Mouse (Mus musculus) hindbrain, embryonic 10.5 days (tissue): ENCODE measurements around the gene Lce1b. TPM values are rescaled to one million over a fixed set of nuclear protein-coding genes. Genes with fewer than 3 reads are reported as not detected.

Experiments
- DNase-seq: peaks from one replicate; pipeline ENCODE4 v3.0.0-alpha.2; 2017; ENCODE audit warnings: low spot score
- H3K27ac ChIP-seq: fragments of 300-500 bp; sonication (generic); 2 replicates; pipeline ENCODE4 v1.5.1; 2016; ENCODE audit warnings: mild to moderate bottlenecking, moderate library complexity
- H3K27me3 ChIP-seq: fragments of 300-500 bp; sonication (generic); 2 replicates; pipeline ENCODE4 v1.6.1; 2016; ENCODE audit warnings: mild to moderate bottlenecking; ENCODE audit not compliant: poor library complexity, insufficient read depth, severe bottlenecking
- H3K36me3 ChIP-seq: fragments of 300-500 bp; sonication (generic); 2 replicates; pipeline ENCODE4 v1.6.1; 2016; ENCODE audit warnings: mild to moderate bottlenecking, moderate library complexity
- H3K4me1 ChIP-seq: fragments of 300-500 bp; sonication (generic); replicated peaks from 2 replicates; pipeline ENCODE4 v1.6.1; 2016; ENCODE audit warnings: mild to moderate bottlenecking
- H3K4me3 ChIP-seq: fragments of 300-500 bp; sonication (generic); 2 replicates; pipeline ENCODE4 v1.5.1; 2016; ENCODE audit warnings: mild to moderate bottlenecking, moderate library complexity
- H3K9me3 ChIP-seq: fragments of 300-500 bp; sonication (generic); 2 replicates; pipeline ENCODE4 v1.6.1; 2016; ENCODE audit warnings: mild to moderate bottlenecking, moderate library complexity
- polyA plus RNA-seq: library from polyadenylated mRNA; unstranded; fragments of >200 nt; fragmentation: Nextera tagmentation; extraction: Ambion mirVana; gene quantifications from 2 replicates; pipeline ENCODE4 v1.2.1, GENCODE M21; 2016

Lce1b gene
- polyA plus RNA-seq, 1 experiment from 2014 or later = not detected

- H3K9me3 ChIP-seq = no peaks in the 10 kb centered on the region
- H3K27ac ChIP-seq = no peak within 1 kb of the TSS
- no peaks in the 10 kb centered on the region for H3K36me3 ChIP-seq
- H3K4me3 ChIP-seq = no peak within 1 kb of the TSS
- no peak for DNase-seq
- H3K27me3 ChIP-seq = no peaks in the 10 kb centered on the region
- no peaks in the 10 kb centered on the region for H3K4me1 ChIP-seq
These were observed 49.3 kb downstream of the Lce1b start, which contains the start of gene 2210017I01Rik for GRCm38 (mm10) chr3:92607392-92607791. Gene 2210017I01Rik, minus strand, starts transcription at chr3:92607492.

Other genes with a start within 250 kb of the Lce1b start
- not detected in 2 replicates for gene Sprr2i, start 248.9 kb downstream of the Lce1b start, polyA plus RNA-seq
- gene Sprr2j-ps, start 238.8 kb downstream of the Lce1b start, polyA plus RNA-seq = not detected in 2 replicates
- 8.3 and 9.8 TPM in 2 replicates for gene Gm9774, start 227.5 kb downstream of the Lce1b start, polyA plus RNA-seq
- not detected in 2 replicates for gene Sprr2k, start 224.3 kb downstream of the Lce1b start, polyA plus RNA-seq
- not detected in 2 replicates for gene Sprr1b, start 218.1 kb downstream of the Lce1b start, polyA plus RNA-seq
- not detected in 2 replicates for gene Sprr3, start 198.2 kb downstream of the Lce1b start, polyA plus RNA-seq
- not detected in 2 replicates for gene Sprr1a, start 171.0 kb downstream of the Lce1b start, polyA plus RNA-seq
- not detected in 2 replicates for gene Sprr4, start 156.4 kb downstream of the Lce1b start, polyA plus RNA-seq
- gene 2310046K23Rik, start 122.4 kb downstream of the Lce1b start, polyA plus RNA-seq = not detected in 2 replicates
- not detected in 2 replicates for gene Ivl, start 83.2 kb downstream of the Lce1b start, polyA plus RNA-seq
- not detected in 2 replicates for gene Smcp, start 67.9 kb downstream of the Lce1b start, polyA plus RNA-seq
- not detected in 2 replicates for gene 2210017I01Rik, start 49.4 kb downstream of the Lce1b start, polyA plus RNA-seq
- not detected in 2 replicates for gene Lce6a, start 35.3 kb downstream of the Lce1b start, polyA plus RNA-seq
- gene Lce1a1, start 8.6 kb downstream of the Lce1b start, polyA plus RNA-seq = not detected in 2 replicates
- gene Lce1a2, start 13.4 kb upstream of the Lce1b start, polyA plus RNA-seq = not detected in 2 replicates
- not detected in 2 replicates for gene Lce1c, start 22.3 kb upstream of the Lce1b start, polyA plus RNA-seq
- gene Lce1d, start 30.3 kb upstream of the Lce1b start, polyA plus RNA-seq = not detected in 2 replicates
- not detected in 2 replicates for gene Lce1e, start 52.1 kb upstream of the Lce1b start, polyA plus RNA-seq
- not detected in 2 replicates for gene Lce1f, start 63.4 kb upstream of the Lce1b start, polyA plus RNA-seq
- gene Gm38119, start 82.2 kb upstream of the Lce1b start, polyA plus RNA-seq = not detected in 2 replicates
- not detected in 2 replicates for gene Lce1g, start 95.4 kb upstream of the Lce1b start, polyA plus RNA-seq
- not detected in 2 replicates for gene Lce1h, start 108.1 kb upstream of the Lce1b start, polyA plus RNA-seq
- gene Lce1i, start 122.0 kb upstream of the Lce1b start, polyA plus RNA-seq = not detected in 2 replicates
- not detected in 2 replicates for gene Lce1j, start 133.6 kb upstream of the Lce1b start, polyA plus RNA-seq
- gene Lce1k, start 151.0 kb upstream of the Lce1b start, polyA plus RNA-seq = not detected in 2 replicates
- not detected in 2 replicates for gene Kprp, start 170.3 kb upstream of the Lce1b start, polyA plus RNA-seq
- not detected in 2 replicates for gene Lce1l, start 194.4 kb upstream of the Lce1b start, polyA plus RNA-seq
- gene 2310050C09Rik, start 213.3 kb upstream of the Lce1b start, polyA plus RNA-seq = not detected in 2 replicates